Mouse (Mus musculus) neural tube, embryonic 14.5 days (tissue): ENCODE results near the gene Nabp2. TPM values are rescaled to one million over a fixed set of nuclear protein-coding genes. Genes with fewer than 3 reads are reported as not detected.

Experiments used
- ATAC-seq: fragments of 200-750 bp; cut with Nextera tagmentation; 2 replicates; pipeline ENCODE4 v1.8.0; 2017; ENCODE audit warnings: low read depth, mild to moderate bottlenecking, moderate TSS enrichment, moderate library complexity
- H3K27ac ChIP-seq: fragments of 300-500 bp; sonication (generic); 2 replicates; pipeline ENCODE4 v1.5.1; 2014; ENCODE audit warnings: low read depth, mild to moderate bottlenecking, control low read depth, low read length, moderate library complexity, mixed read lengths
- H3K27me3 ChIP-seq: fragments of 300-500 bp; sonication (generic); 2 replicates; pipeline ENCODE4 v1.6.1; 2014; ENCODE audit warnings: low read length; ENCODE audit not compliant: control insufficient read depth, insufficient read depth
- H3K36me3 ChIP-seq: fragments of 300-500 bp; sonication (generic); 2 replicates; pipeline ENCODE4 v1.6.1; 2014; ENCODE audit warnings: low read length, mixed read lengths; ENCODE audit not compliant: control insufficient read depth, insufficient read depth
- H3K4me1 ChIP-seq: fragments of 300-500 bp; sonication (generic); 2 replicates; pipeline ENCODE4 v1.6.1; 2014; ENCODE audit warnings: low read length; ENCODE audit not compliant: control insufficient read depth, insufficient read depth
- H3K4me2 ChIP-seq: fragments of 300-500 bp; sonication (generic); 2 replicates; pipeline ENCODE4 v1.6.1; 2014; ENCODE audit warnings: mild to moderate bottlenecking, low read depth, low read length, control low read depth
- H3K4me3 ChIP-seq: fragments of 300-500 bp; sonication (generic); 2 replicates; pipeline ENCODE4 v1.5.1; 2014; ENCODE audit warnings: low read depth, low read length, control low read depth, mixed read lengths
- H3K9ac ChIP-seq: fragments of 300-500 bp; sonication (generic); replicated peaks from 2 replicates; pipeline ENCODE4 v1.6.1; 2014; ENCODE audit warnings: low read depth, mild to moderate bottlenecking, control low read depth, low read length, mixed read lengths
- H3K9me3 ChIP-seq: fragments of 300-500 bp; sonication (generic); 2 replicates; pipeline ENCODE4 v1.6.1; 2016; ENCODE audit warnings: low read length; ENCODE audit not compliant: control insufficient read depth
- WGBS: fragments of 180-500 bp; shearing (Covaris S2); extraction: QIAGEN DNeasy Blood & Tissue Kit; methylation state at CpG from one replicate; pipeline ENCODE4 v1.1.7; 2014; 5-methylcytosine and 5-hydroxymethylcytosine counted together
- polyA plus RNA-seq: library from polyadenylated mRNA; unstranded; fragments of >200 nt; fragmentation: Nextera tagmentation; extraction: Ambion mirVana; gene quantifications from 2 replicates; pipeline ENCODE4 v1.2.1, GENCODE M21; 2014

Gene Nabp2
- polyA plus RNA-seq, 1 experiment from 2014 or later, result 140 TPM

GRCm38 (mm10) chr10:128385902-128386301 is 25.4 kb downstream of the Nabp2 start:
- H3K4me1 ChIP-seq, result no peaks in the 10 kb centered on the region
- no peaks in the 10 kb centered on the region for H3K27me3 ChIP-seq
- ATAC-seq, result no peak
- peaks cover 93% of the 10 kb centered on the region for H3K36me3 ChIP-seq
- H3K27ac ChIP-seq, result no peak overlapping the region
- no peaks in the 10 kb centered on the region for H3K9me3 ChIP-seq
- WGBS, result 95% methylated on average over 7 of the region's 7 CpGs
- H3K4me2 ChIP-seq, result no peak overlapping the region
- no peak overlapping the region for H3K4me3 ChIP-seq
- H3K9ac ChIP-seq, result no peak overlapping the region

DNA sequence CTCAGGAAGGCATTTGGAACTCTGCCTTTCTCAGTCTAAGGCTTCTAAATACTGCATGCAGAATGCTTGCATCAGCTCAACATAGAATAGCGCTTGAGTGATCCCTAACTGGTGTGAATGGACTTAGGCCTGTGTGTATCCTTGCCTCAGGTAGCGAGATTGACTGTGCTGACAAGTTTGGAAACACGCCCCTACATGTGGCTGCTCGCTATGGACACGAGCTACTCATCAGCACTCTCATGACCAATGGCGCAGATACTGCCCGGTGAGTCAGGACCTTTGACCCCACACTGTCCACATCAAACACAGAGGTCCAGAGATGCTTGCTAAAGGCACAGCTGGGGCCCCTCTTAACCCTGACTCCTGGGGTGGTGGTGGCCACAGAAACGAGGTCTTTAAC is 28.8 kb downstream of the Nabp2 start:
- H3K4me3 ChIP-seq, result no peak overlapping the region
- no peak overlapping the region for H3K9ac ChIP-seq
- 90% methylated on average over 8 of the region's 8 CpGs for WGBS
- no peak overlapping the region for H3K27ac ChIP-seq
- no peak for ATAC-seq
- no peaks in the 10 kb centered on the region for H3K27me3 ChIP-seq
- peaks cover 14% of the 10 kb centered on the region for H3K4me1 ChIP-seq
- H3K9me3 ChIP-seq, result no peaks in the 10 kb centered on the region
- H3K36me3 ChIP-seq, result peaks cover 80% of the 10 kb centered on the region
- H3K4me2 ChIP-seq, result no peak overlapping the region

DNA sequence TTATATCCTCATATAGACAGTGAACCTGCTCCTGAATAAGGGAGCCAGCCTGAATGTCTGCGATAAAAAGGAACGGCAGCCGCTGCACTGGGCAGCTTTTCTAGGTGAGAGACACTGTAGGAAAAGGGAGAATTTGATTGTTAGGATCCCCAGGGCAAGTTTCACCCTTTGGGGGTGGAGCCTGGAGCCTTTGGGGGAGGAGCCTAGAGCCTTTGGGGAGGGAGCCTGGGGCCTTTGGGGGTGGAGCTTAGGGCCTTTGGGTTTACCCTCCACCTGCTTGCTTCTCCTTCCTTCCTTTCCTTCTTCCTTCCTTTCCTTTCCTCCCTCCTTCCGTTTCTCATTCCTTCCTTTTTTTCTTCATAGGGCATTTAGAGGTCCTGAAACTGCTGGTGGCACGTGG is 30.7 kb downstream of the Nabp2 start:
- H3K4me1 ChIP-seq, result peaks cover 19% of the 10 kb centered on the region
- no peaks in the 10 kb centered on the region; the same call in 1 of the 2 replicates for H3K27me3 ChIP-seq
- no peaks in the 10 kb centered on the region for H3K9me3 ChIP-seq
- H3K4me2 ChIP-seq, result no peak overlapping the region
- H3K36me3 ChIP-seq, result peaks cover 62% of the 10 kb centered on the region
- no peak overlapping the region for H3K4me3 ChIP-seq
- ATAC-seq, result no peak
- 90% methylated on average over 5 of the region's 5 CpGs for WGBS
- no peak overlapping the region for H3K27ac ChIP-seq
- no peak overlapping the region for H3K9ac ChIP-seq

- Histone ChIP-seq H3K9me3 (no peaks in the 10 kb centered on the region), H3K27ac (no peak overlapping the region), H3K36me3 (peaks cover 51% of the 10 kb centered on the region), H3K9ac (no peak overlapping the region), H3K4me3 (no peak overlapping the region), H3K27me3 (no peaks in the 10 kb centered on the region; the same call in 1 of the 2 replicates), H3K4me1 (peaks cover 19% of the 10 kb centered on the region), H3K4me2 (no peak overlapping the region)
- no peak for ATAC-seq
- WGBS, result 94% methylated on average over 7 of the region's 7 CpGs
Measured at GRCm38 (mm10) chr10:128379260-128379659, 32.0 kb downstream of the Nabp2 start.

DNA sequence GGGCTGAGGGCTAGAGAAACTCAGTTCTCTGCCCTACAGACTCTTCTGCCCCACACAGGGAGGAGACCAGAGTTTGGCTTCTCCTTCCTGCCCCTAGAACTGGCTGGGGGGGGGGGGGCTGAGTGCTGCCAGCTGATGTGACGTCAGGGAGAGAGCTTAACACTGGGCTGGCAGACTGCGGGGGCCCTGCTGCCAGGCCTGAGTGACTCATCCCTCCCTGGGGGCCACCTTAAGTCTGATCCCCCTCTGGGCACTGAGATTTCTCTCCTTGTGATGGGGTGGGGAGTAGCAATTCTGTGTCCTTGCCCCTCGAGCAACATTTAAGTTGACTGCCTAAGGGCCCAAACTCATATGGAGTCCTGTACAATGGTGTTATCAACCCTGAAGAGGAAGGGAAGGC is 32.8 kb downstream of the Nabp2 start:
- Histone ChIP-seq H3K36me3 (peaks cover 43% of the 10 kb centered on the region), H3K9ac (peak overlapping the region; percentile 98)
- 35% methylated on average over 3 of the region's 3 CpGs for WGBS

DNA sequence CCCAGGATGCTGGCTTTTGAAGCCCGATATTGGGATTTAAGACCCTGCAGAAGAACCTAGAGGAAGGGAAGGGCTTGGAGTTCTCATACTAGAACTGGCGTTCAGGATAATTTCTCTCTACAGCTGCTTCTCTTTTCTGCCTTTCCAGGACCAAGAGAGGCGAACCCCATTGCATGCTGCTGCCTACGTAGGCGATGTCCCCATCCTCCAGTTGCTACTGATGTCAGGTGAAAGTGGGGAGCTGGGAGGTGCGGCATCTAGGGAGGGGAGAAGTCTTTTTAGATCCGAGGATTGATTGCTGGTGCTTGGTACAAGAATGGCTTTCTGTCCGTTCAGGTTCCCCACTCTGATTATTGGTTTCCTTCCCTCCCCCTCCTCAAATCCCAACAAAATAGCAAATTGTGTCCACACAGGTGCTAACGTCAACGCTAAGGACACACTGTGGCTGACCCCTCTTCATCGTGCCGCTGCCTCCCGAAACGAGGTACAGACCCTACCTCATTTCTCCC is 33.3 kb downstream of the Nabp2 start:
- 0 out of 2 replicates have a peak, but pooled peaks have one; percentile 0 for ATAC-seq
- 53% methylated on average over 14 of the region's 14 CpGs for WGBS
- peaks cover 19% of the 10 kb centered on the region for H3K4me1 ChIP-seq
- peak overlapping the region; percentile 98 for H3K9ac ChIP-seq
- H3K4me3 ChIP-seq, result peak overlapping the region; percentile 94
- peak overlapping the region; percentile 77 for H3K4me2 ChIP-seq
- no peaks in the 10 kb centered on the region; the same call in 1 of the 2 replicates for H3K27me3 ChIP-seq
- H3K36me3 ChIP-seq, result peaks cover 38% of the 10 kb centered on the region
- peak overlapping the region; percentile 94 for H3K27ac ChIP-seq
- H3K9me3 ChIP-seq, result no peaks in the 10 kb centered on the region

More for the DNA sequence above, 32.8 kb downstream of the Nabp2 start:
- Histone ChIP-seq H3K27me3 (no peaks in the 10 kb centered on the region; the same call in 1 of the 2 replicates), H3K4me1 (peaks cover 19% of the 10 kb centered on the region), H3K4me3 (peak overlapping the region; percentile 94), H3K9me3 (no peaks in the 10 kb centered on the region), H3K27ac (peak overlapping the region; percentile 94; the same call in 1 of the 2 replicates), H3K4me2 (peak overlapping the region; percentile 77)
- ATAC-seq, result no peak

DNA sequence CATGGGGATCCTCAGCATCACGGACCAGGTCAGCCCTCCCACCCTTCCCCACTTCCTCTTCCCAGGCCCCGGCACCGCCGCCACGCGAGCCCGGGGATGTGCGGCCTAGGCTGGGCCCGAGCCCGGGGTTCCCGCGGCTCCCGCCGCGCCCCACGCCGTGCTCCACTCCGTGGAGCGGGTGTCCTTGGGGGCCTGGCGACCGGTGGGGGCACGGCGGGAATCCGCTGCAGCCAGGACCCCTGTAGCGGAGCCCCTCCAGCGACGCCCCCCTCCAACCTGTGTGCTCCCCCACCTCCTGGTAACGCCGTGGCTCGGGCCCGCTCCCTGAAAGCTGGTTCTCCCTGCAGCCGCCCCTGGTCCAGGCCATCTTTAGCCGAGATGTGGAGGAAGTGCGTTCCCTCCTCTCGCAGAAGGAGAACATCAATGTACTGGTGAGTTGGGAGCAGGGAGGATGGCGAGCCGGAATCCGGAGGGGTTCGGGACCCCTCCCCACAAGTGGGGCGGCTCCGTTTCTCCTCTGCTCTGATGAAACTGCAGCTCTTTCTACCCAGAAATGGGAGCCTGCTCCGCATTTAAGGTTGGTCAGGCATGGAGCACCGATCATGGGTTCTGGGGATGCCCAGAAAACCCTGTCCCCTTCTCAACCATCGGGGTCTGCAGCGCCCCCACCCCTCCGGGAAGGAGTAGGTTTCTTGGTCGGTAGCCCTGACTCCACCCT is 33.9 kb downstream of the Nabp2 start:
- WGBS, result under 1% methylated on average over 46 of the region's 47 CpGs
- peaks cover 19% of the 10 kb centered on the region for H3K4me1 ChIP-seq
- peak overlapping the region; percentile 77 for H3K4me2 ChIP-seq
- H3K9ac ChIP-seq, result peak overlapping the region; percentile 98
- peak overlapping the region; percentile 94 for H3K27ac ChIP-seq
- H3K4me3 ChIP-seq, result peak overlapping the region; percentile 94
- peak; percentile 75 for ATAC-seq
- peaks cover 32% of the 10 kb centered on the region for H3K36me3 ChIP-seq
- no peaks in the 10 kb centered on the region for H3K9me3 ChIP-seq
- no peaks in the 10 kb centered on the region; the same call in 1 of the 2 replicates for H3K27me3 ChIP-seq

GRCm38 (mm10) chr10:128376455-128377211 is 34.7 kb downstream of the Nabp2 start, which contains the start of gene Ankrd52:
Gene Ankrd52, plus strand, starts transcription at chr10:128377115.
- Histone ChIP-seq H3K27ac (peak within 1 kb of the TSS; percentile 94), H3K27me3 (no peaks in the 10 kb centered on the region; the same call in 1 of the 2 replicates), H3K36me3 (peaks cover 25% of the 10 kb centered on the region), H3K4me2 (peak within 1 kb of the TSS; percentile 77), H3K9ac (peak within 1 kb of the TSS; percentile 98), H3K9me3 (no peaks in the 10 kb centered on the region), H3K4me3 (peak within 1 kb of the TSS; percentile 94), H3K4me1 (peaks cover 19% of the 10 kb centered on the region)
- WGBS, result 0% methylated on average over 44 of the region's 73 CpGs
- ATAC-seq, result peak; percentile 90
